Mouse (Mus musculus): ENCODE results near the gene Mip. TPM values are rescaled to one million over a fixed set of nuclear protein-coding genes. Genes with fewer than 3 reads are reported as not detected.

The Mip gene
- polyA plus RNA-seq, 1 experiment from 2014 or later: not detected

- WGBS: under 1% methylated on average over 64 of the region's 79 CpGs
- Histone ChIP-seq H3K4me1 (ENCODE audit: insufficient read depth) (no peaks in the 10 kb centered on the region), H3K27ac (ENCODE audit: low read depth) (no peak overlapping the region), H3K27me3 (ENCODE audit: insufficient read depth, low read length) (peaks cover 23% of the 10 kb centered on the region), H3K4me2 (peak overlapping the region; percentile 98), H3K9me3 (ENCODE audit: low read depth, low read length) (no peaks in the 10 kb centered on the region), H3K36me3 (ENCODE audit: insufficient read depth) (no peaks in the 10 kb centered on the region), H3K4me3 (ENCODE audit: low read depth, low read length) (peak overlapping the region; percentile 70), H3K9ac (peak overlapping the region; percentile 57)
- DNase-seq: peak; percentile 38
- no peak for TF ChIP-seq CTCF (IDR thresholded peaks at IDR 0.05; ENCODE audit: low read depth)
- peak; percentile 89 for ATAC-seq (ENCODE audit: insufficient read depth)
These were observed 30.8 kb upstream of the Mip start for GRCm38 (mm10) chr10:128194551-128195461.

- Histone ChIP-seq H3K4me1 (ENCODE audit: insufficient read depth) (no peaks in the 10 kb centered on the region), H3K9ac (no peak overlapping the region), H3K4me2 (no peak overlapping the region), H3K27me3 (ENCODE audit: insufficient read depth, low read length) (peaks cover under 1% of the 10 kb centered on the region; the same call in 1 of the 2 replicates), H3K27ac (ENCODE audit: low read depth) (no peak overlapping the region), H3K9me3 (ENCODE audit: low read depth, low read length) (no peaks in the 10 kb centered on the region), H3K36me3 (ENCODE audit: insufficient read depth) (0 out of 2 replicates have a peak, but pooled peaks cover 3% of the 10 kb centered on the region), H3K4me3 (ENCODE audit: low read depth, low read length) (no peak overlapping the region)
- no peak for ATAC-seq (ENCODE audit: insufficient read depth)
- 46% methylated on average over 6 of the region's 6 CpGs for WGBS
- no peak for DNase-seq
- no peak for TF ChIP-seq CTCF (IDR thresholded peaks at IDR 0.05; ENCODE audit: low read depth)
These were observed 23.8 kb upstream of the Mip start for GRCm38 (mm10) chr10:128201856-128202255.

GRCm38 (mm10) chr10:128204941-128205340 is 20.7 kb upstream of the Mip start:
- no peaks in the 10 kb centered on the region for H3K4me1 ChIP-seq (ENCODE audit: insufficient read depth)
- H3K9me3 ChIP-seq (ENCODE audit: low read depth, low read length): no peaks in the 10 kb centered on the region
- DNase-seq: no peak
- WGBS: 67% methylated on average over 15 of the region's 15 CpGs
- no peak overlapping the region for H3K27ac ChIP-seq (ENCODE audit: low read depth)
- H3K9ac ChIP-seq: no peak overlapping the region
- no peak overlapping the region for H3K4me3 ChIP-seq (ENCODE audit: low read depth, low read length)
- H3K27me3 ChIP-seq (ENCODE audit: insufficient read depth, low read length): no peaks in the 10 kb centered on the region
- no peak for TF ChIP-seq CTCF (IDR thresholded peaks at IDR 0.05; ENCODE audit: low read depth)
- H3K4me2 ChIP-seq: no peak overlapping the region
- H3K36me3 ChIP-seq (ENCODE audit: insufficient read depth): 0 out of 2 replicates have a peak, but pooled peaks cover 3% of the 10 kb centered on the region
- ATAC-seq (ENCODE audit: insufficient read depth): no peak

GRCm38 (mm10) chr10:128208326-128208725 is 17.3 kb upstream of the Mip start:
- 0 out of 2 replicates have a peak, but pooled peaks cover 3% of the 10 kb centered on the region for H3K36me3 ChIP-seq (ENCODE audit: insufficient read depth)
- 91% methylated on average over 10 of the region's 10 CpGs for WGBS
- TF ChIP-seq CTCF (IDR thresholded peaks at IDR 0.05; ENCODE audit: low read depth): no peak
- no peak overlapping the region for H3K4me3 ChIP-seq (ENCODE audit: low read depth, low read length)
- no peak for ATAC-seq (ENCODE audit: insufficient read depth)
- H3K9me3 ChIP-seq (ENCODE audit: low read depth, low read length): no peaks in the 10 kb centered on the region
- DNase-seq: no peak
- H3K27me3 ChIP-seq (ENCODE audit: insufficient read depth, low read length): no peaks in the 10 kb centered on the region
- no peak overlapping the region for H3K27ac ChIP-seq (ENCODE audit: low read depth)
- 0 out of 2 replicates have a peak, but pooled peaks cover 3% of the 10 kb centered on the region for H3K4me1 ChIP-seq (ENCODE audit: insufficient read depth)
- H3K4me2 ChIP-seq: no peak overlapping the region
- no peak overlapping the region for H3K9ac ChIP-seq

- 89% methylated on average over 11 of the region's 11 CpGs for WGBS
- no peak for DNase-seq
These were observed 16.2 kb upstream of the Mip start for GRCm38 (mm10) chr10:128209311-128210009.

GRCm38 (mm10) chr10:128210131-128210530 is 15.5 kb upstream of the Mip start:
- ATAC-seq (ENCODE audit: insufficient read depth): no peak
- H3K9ac ChIP-seq: no peak overlapping the region
- WGBS: 89% methylated on average over 2 of the region's 2 CpGs

More at GRCm38 (mm10) chr10:128209311-128210009, 16.2 kb upstream of the Mip start:
- H3K9me3 ChIP-seq (ENCODE audit: low read depth, low read length): no peaks in the 10 kb centered on the region
- H3K4me3 ChIP-seq (ENCODE audit: low read depth, low read length): no peak overlapping the region
- H3K27me3 ChIP-seq (ENCODE audit: insufficient read depth, low read length): no peaks in the 10 kb centered on the region
- no peak for ATAC-seq (ENCODE audit: insufficient read depth)
- no peak overlapping the region for H3K9ac ChIP-seq
- H3K36me3 ChIP-seq (ENCODE audit: insufficient read depth): 0 out of 2 replicates have a peak, but pooled peaks cover 3% of the 10 kb centered on the region
- no peak for TF ChIP-seq CTCF (IDR thresholded peaks at IDR 0.05; ENCODE audit: low read depth)
- H3K4me1 ChIP-seq (ENCODE audit: insufficient read depth): 0 out of 2 replicates have a peak, but pooled peaks cover 3% of the 10 kb centered on the region
- no peak overlapping the region for H3K27ac ChIP-seq (ENCODE audit: low read depth)
- no peak overlapping the region for H3K4me2 ChIP-seq

More at GRCm38 (mm10) chr10:128210131-128210530, 15.5 kb upstream of the Mip start:
- H3K4me2 ChIP-seq: peak overlapping the region; percentile 93; the same call in 1 of the 2 replicates
- no peak for TF ChIP-seq CTCF (IDR thresholded peaks at IDR 0.05; ENCODE audit: low read depth)
- no peaks in the 10 kb centered on the region for H3K27me3 ChIP-seq (ENCODE audit: insufficient read depth, low read length)
- H3K27ac ChIP-seq (ENCODE audit: low read depth): no peak overlapping the region
- H3K9me3 ChIP-seq (ENCODE audit: low read depth, low read length): no peaks in the 10 kb centered on the region
- 0 out of 2 replicates have a peak overlapping the region, but pooled peaks have one; percentile 71 for H3K4me3 ChIP-seq (ENCODE audit: low read depth, low read length)
- DNase-seq: no peak
- 0 out of 2 replicates have a peak, but pooled peaks cover 3% of the 10 kb centered on the region for H3K36me3 ChIP-seq (ENCODE audit: insufficient read depth)
- 0 out of 2 replicates have a peak, but pooled peaks cover 3% of the 10 kb centered on the region for H3K4me1 ChIP-seq (ENCODE audit: insufficient read depth)
